Mouse (Mus musculus): Measurements from ENCODE around the gene Coq7. TPM values are rescaled to one million over a fixed set of nuclear protein-coding genes. Genes with fewer than 3 reads are reported as not detected.

Coq7 gene
- polyA plus RNA-seq, 1 experiment from 2014 or later: 107 TPM

GRCm38 (mm10) chr7:118464432-118464831, 68.7 kb downstream of the Coq7 start:
- no peak overlapping the region for H3K4me2 ChIP-seq (ENCODE audit: low read depth, low read length)
- no peaks in the 10 kb centered on the region for H3K4me1 ChIP-seq (ENCODE audit: control insufficient read depth, insufficient read depth, low read length)
- H3K27me3 ChIP-seq (ENCODE audit: control insufficient read depth, insufficient read depth, low read length): no peaks in the 10 kb centered on the region
- no peak overlapping the region for H3K9ac ChIP-seq (replicated peaks; ENCODE audit: low read length)
- no peaks in the 10 kb centered on the region for H3K9me3 ChIP-seq (replicated peaks; ENCODE audit: control insufficient read depth, low read length)
- H3K4me3 ChIP-seq (ENCODE audit: low read depth, low read length): no peak overlapping the region
- ATAC-seq (replicated peaks; ENCODE audit: insufficient number of reproducible peaks, low FRiP score, low TSS enrichment, low read depth) (no peak), DNase-seq (ENCODE audit: low spot score) (no peak)
- no peaks in the 10 kb centered on the region for H3K36me3 ChIP-seq (replicated peaks; ENCODE audit: control insufficient read depth, insufficient read depth, low read depth, low read length)
- 66% methylated on average over 4 of the region's 4 CpGs for WGBS
- no peak overlapping the region for H3K27ac ChIP-seq (replicated peaks; ENCODE audit: low read depth, low read length)

GRCm38 (mm10) chr7:118462818-118463762, 70.1 kb downstream of the Coq7 start:
- no peaks in the 10 kb centered on the region for H3K4me1 ChIP-seq (ENCODE audit: control insufficient read depth, insufficient read depth, low read length)
- no peaks in the 10 kb centered on the region for H3K27me3 ChIP-seq (ENCODE audit: control insufficient read depth, insufficient read depth, low read length)
- no peaks in the 10 kb centered on the region for H3K36me3 ChIP-seq (replicated peaks; ENCODE audit: control insufficient read depth, insufficient read depth, low read depth, low read length)
- H3K9me3 ChIP-seq (replicated peaks; ENCODE audit: control insufficient read depth, low read length): no peaks in the 10 kb centered on the region
- no peak overlapping the region for H3K4me2 ChIP-seq (ENCODE audit: low read depth, low read length)
- no peak overlapping the region for H3K9ac ChIP-seq (replicated peaks; ENCODE audit: low read length)
- ATAC-seq (replicated peaks; ENCODE audit: insufficient number of reproducible peaks, low FRiP score, low TSS enrichment, low read depth) (no peak), DNase-seq (ENCODE audit: low spot score) (no peak)
- no peak overlapping the region for H3K4me3 ChIP-seq (ENCODE audit: low read depth, low read length)
- 61% methylated on average over 11 of the region's 11 CpGs for WGBS
- H3K27ac ChIP-seq (replicated peaks; ENCODE audit: low read depth, low read length): no peak overlapping the region

DNA sequence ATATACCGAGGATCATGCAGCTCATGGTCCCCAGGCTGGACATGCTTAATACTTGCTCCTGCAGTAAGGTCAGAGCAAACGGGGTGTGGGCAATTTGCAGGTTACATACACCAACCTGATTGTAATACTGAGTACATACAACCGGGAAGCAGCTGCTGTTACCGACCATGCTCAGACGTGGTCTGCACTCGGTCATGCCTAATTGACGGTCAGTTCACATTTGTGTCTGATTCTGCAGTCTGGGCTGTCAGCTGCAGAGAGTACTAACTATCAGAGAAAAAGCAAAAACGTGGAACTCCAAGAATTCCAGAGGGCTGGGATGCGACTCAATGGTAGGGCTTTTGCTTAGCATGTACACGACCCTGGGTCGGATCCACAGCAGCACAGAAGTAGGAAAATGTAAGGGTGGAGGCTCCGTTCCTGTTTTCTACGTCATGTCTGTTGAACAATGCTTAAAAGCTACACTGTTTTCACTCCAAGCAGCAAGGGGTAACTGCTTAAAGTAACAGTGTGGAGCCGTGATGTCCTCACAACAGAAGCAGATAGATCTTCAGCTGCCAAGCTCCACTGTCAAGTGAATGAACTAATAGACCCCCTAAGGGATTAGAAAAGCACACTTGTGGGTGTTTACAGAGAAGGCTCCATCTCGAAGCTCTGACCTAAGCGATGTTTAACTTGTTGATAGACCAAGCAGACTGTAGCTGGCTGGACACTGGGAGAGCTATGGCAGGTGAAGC, 71.6 kb downstream of the Coq7 start:
- ATAC-seq (replicated peaks; ENCODE audit: insufficient number of reproducible peaks, low FRiP score, low TSS enrichment, low read depth) (no peak), DNase-seq (ENCODE audit: low spot score) (no peak)
- H3K4me1 ChIP-seq (ENCODE audit: control insufficient read depth, insufficient read depth, low read length): no peaks in the 10 kb centered on the region
- no peaks in the 10 kb centered on the region for H3K27me3 ChIP-seq (ENCODE audit: control insufficient read depth, insufficient read depth, low read length)
- no peak overlapping the region for H3K27ac ChIP-seq (replicated peaks; ENCODE audit: low read depth, low read length)
- H3K4me2 ChIP-seq (ENCODE audit: low read depth, low read length): no peak overlapping the region
- no peak overlapping the region for H3K9ac ChIP-seq (replicated peaks; ENCODE audit: low read length)
- 53% methylated on average over 16 of the region's 16 CpGs for WGBS
- H3K9me3 ChIP-seq (replicated peaks; ENCODE audit: control insufficient read depth, low read length): no peaks in the 10 kb centered on the region
- no peaks in the 10 kb centered on the region for H3K36me3 ChIP-seq (replicated peaks; ENCODE audit: control insufficient read depth, insufficient read depth, low read depth, low read length)
- no peak overlapping the region for H3K4me3 ChIP-seq (ENCODE audit: low read depth, low read length)

Other genes with a start within 250 kb of the Coq7 start
- 2.3 TPM in 2 replicates for gene Syt17, start 85.1 kb downstream of the Coq7 start, polyA plus RNA-seq (2014; fragmentation: Nextera tagmentation; extraction: Ambion mirVana)
- 1.3 and 1.8 TPM in 2 replicates for gene Itpripl2, start 41.4 kb downstream of the Coq7 start, polyA plus RNA-seq (2014; fragmentation: Nextera tagmentation; extraction: Ambion mirVana)
- 5.9 and 7.3 TPM in 2 replicates for gene Tmc7, start 51.4 kb upstream of the Coq7 start, polyA plus RNA-seq (2014; fragmentation: Nextera tagmentation; extraction: Ambion mirVana)
- gene Tmc5, start 63.9 kb upstream of the Coq7 start, polyA plus RNA-seq (2014; fragmentation: Nextera tagmentation; extraction: Ambion mirVana): 0.15 TPM in 1 of 2 replicates, not detected in the other
- 81.1 and 87.4 TPM in 2 replicates for gene Gde1, start 172.4 kb upstream of the Coq7 start, polyA plus RNA-seq (2014; fragmentation: Nextera tagmentation; extraction: Ambion mirVana)
- 19.0 and 21.4 TPM in 2 replicates for gene Ccp110, start 179.2 kb upstream of the Coq7 start, polyA plus RNA-seq (2014; fragmentation: Nextera tagmentation; extraction: Ambion mirVana)
- 76.3 and 79.5 TPM in 2 replicates for gene Vps35l, start 206.9 kb upstream of the Coq7 start, polyA plus RNA-seq (2014; fragmentation: Nextera tagmentation; extraction: Ambion mirVana)